Mouse (Mus musculus) cortical plate, adult 2 months (tissue): ENCODE measurements around the gene Dbn1.

Experiments used
- CTCF ChIP-seq: fragments of 200-500 bp; IDR thresholded peaks from 2 replicates; pipeline ENCODE4 v1.5.1; 2011; ENCODE audit warnings: mild to moderate bottlenecking, control low read depth, low read length; ENCODE audit not compliant: insufficient read depth; ENCODE audit errors: extremely low read depth
- POLR2A ChIP-seq: fragments of 200-500 bp; IDR thresholded peaks from 2 replicates; pipeline ENCODE4 v1.6.1; 2011; ENCODE audit warnings: mild to moderate bottlenecking, low read length, control low read depth; ENCODE audit not compliant: insufficient read depth; ENCODE audit errors: extremely low read depth

GRCm38 (mm10) chr13:55513828-55514227, 25.9 kb upstream of the Dbn1 start:
- TF ChIP-seq CTCF (no peak), POLR2A (no peak)
